14 mouse cellular contexts compared by ENCODE assay signal in genomic region chr4:34308921-34309563, GRCm38 (mm10).
DNase-seq lines count a peak whose midpoint lies in the region; ATAC-seq and TF ChIP-seq lines count a peak whose summit lies in the region.
"Had no signal": no experiment of that assay in that cellular context is flagged by ENCODE, and none has a peak within 500 bp of the region (broad histone marks: within the 10 kb centered on the region; RNA-seq: fewer than 3 reads in every experiment).

No protein-coding gene starts in this region.

- H3K9ac ChIP-seq in midbrain, embryonic 11.5 days (ENCODE audit: low read length): no peak overlapping the region
- H3K9ac ChIP-seq in hindbrain, postnatal 0 days (replicated peaks; ENCODE audit: low read length): no peak overlapping the region
- H3K9ac ChIP-seq: embryonic facial prominence, embryonic 13.5 days had no signal

- H3K36me3 ChIP-seq in midbrain, embryonic 11.5 days (ENCODE audit: control insufficient read depth, insufficient read depth, low read length): no peaks in the 10 kb centered on the region
- H3K36me3 ChIP-seq in midbrain, embryonic 10.5 days: no peaks in the 10 kb centered on the region
- H3K36me3 ChIP-seq in hindbrain, postnatal 0 days (ENCODE audit: insufficient read depth, low read length): no peaks in the 10 kb centered on the region
- H3K36me3 ChIP-seq: embryonic facial prominence, embryonic 13.5 days had no signal

- ATAC-seq in frontal cortex, adult (ENCODE audit: low TSS enrichment): peak; percentile 65
- ATAC-seq in midbrain, embryonic 11.5 days (ENCODE audit: low FRiP score): peak; percentile 58; the same call in 1 of the 2 replicates
- peak; percentile 81 for ATAC-seq in hindbrain, postnatal 0 days

- no peaks in the 10 kb centered on the region for H3K27me3 ChIP-seq in midbrain, embryonic 11.5 days (ENCODE audit: control insufficient read depth, insufficient read depth, low read length)
- no peaks in the 10 kb centered on the region for H3K27me3 ChIP-seq in midbrain, embryonic 10.5 days (ENCODE audit: low read depth, poor library complexity, severe bottlenecking)
- H3K27me3 ChIP-seq in hindbrain, postnatal 0 days (ENCODE audit: insufficient read depth, low read length): no peaks in the 10 kb centered on the region
- H3K27me3 ChIP-seq: embryonic facial prominence, embryonic 13.5 days had no signal

- no peaks in the 10 kb centered on the region for H3K4me1 ChIP-seq in midbrain, embryonic 11.5 days (ENCODE audit: control insufficient read depth, insufficient read depth, low read length)
- peaks cover 4% of the 10 kb centered on the region; the same call in 1 of the 2 replicates for H3K4me1 ChIP-seq in midbrain, embryonic 10.5 days
- H3K4me1 ChIP-seq in hindbrain, postnatal 0 days (ENCODE audit: insufficient read depth, low read length): no peaks in the 10 kb centered on the region
- H3K4me1 ChIP-seq: embryonic facial prominence, embryonic 13.5 days had no signal

- WGBS in midbrain, embryonic 11.5 days: 72% methylated on average over 8 of the region's 8 CpGs
- 77% methylated on average over 8 of the region's 8 CpGs for WGBS in midbrain, embryonic 10.5 days
- 60% methylated on average over 8 of the region's 8 CpGs for WGBS in hindbrain, postnatal 0 days

- no peak for DNase-seq in frontal cortex, postnatal 25 days (ENCODE audit: low spot score in 2 of 2)
- DNase-seq in midbrain, embryonic 11.5 days (ENCODE audit: low spot score, missing footprints): no peak
- DNase-seq in midbrain, embryonic 10.5 days (ENCODE audit: low spot score): no peak
- peak; percentile 56 for DNase-seq in hindbrain, postnatal 0 days (ENCODE audit: low spot score)
- peak; percentile 14 for DNase-seq in retina, embryonic 14.5 days (ENCODE audit: low spot score)
- no peak for DNase-seq in ovary, postnatal 14 days (ENCODE audit: low spot score)
- DNase-seq: adrenal gland, postnatal 36 days; cerebellum, adult 8-10 months; heart, adult 18-20 months; kidney, adult 11 months; kidney, postnatal 36 days; thymus, postnatal 36 days had no signal

- H3K9me3 ChIP-seq in midbrain, embryonic 11.5 days (ENCODE audit: control insufficient read depth, low read length): no peaks in the 10 kb centered on the region; the same call in 1 of the 2 replicates
- H3K9me3 ChIP-seq in midbrain, embryonic 10.5 days (replicated peaks): 0 out of 2 replicates have a peak, but pooled peaks cover 2% of the 10 kb centered on the region
- H3K9me3 ChIP-seq in hindbrain, postnatal 0 days (ENCODE audit: low read length): no peaks in the 10 kb centered on the region

- H3K4me3 ChIP-seq in midbrain, embryonic 11.5 days (ENCODE audit: low read depth, low read length): no peak overlapping the region
- no peak overlapping the region for H3K4me3 ChIP-seq in midbrain, embryonic 10.5 days
- H3K4me3 ChIP-seq in hindbrain, postnatal 0 days (ENCODE audit: low read length): no peak overlapping the region
- H3K4me3 ChIP-seq: embryonic facial prominence, embryonic 13.5 days had no signal

- no peak overlapping the region for H3K27ac ChIP-seq in midbrain, embryonic 11.5 days (ENCODE audit: low read depth, low read length)
- no peak overlapping the region for H3K27ac ChIP-seq in midbrain, embryonic 10.5 days (replicated peaks)
- no peak overlapping the region for H3K27ac ChIP-seq in hindbrain, postnatal 0 days
- H3K27ac ChIP-seq: embryonic facial prominence, embryonic 13.5 days had no signal

- H3K4me2 ChIP-seq in midbrain, embryonic 11.5 days: no peak overlapping the region
- no peak overlapping the region for H3K4me2 ChIP-seq in hindbrain, postnatal 0 days (ENCODE audit: low read depth, low read length)
- H3K4me2 ChIP-seq: embryonic facial prominence, embryonic 13.5 days had no signal

- TF ChIP-seq CTCF in hindbrain, postnatal 0 days (IDR thresholded peaks at IDR 0.05; ENCODE audit: low read depth): no peak

Comparison
In these comparisons a context has a peak if more than half of its experiments do, and no peak if none do; other contexts are left out.
1. DNase-seq: peak in hindbrain, postnatal 0 days (single experiment) and retina, embryonic 14.5 days (single experiment); none in frontal cortex, postnatal 25 days (0 of 2), midbrain, embryonic 11.5 days (single experiment), midbrain, embryonic 10.5 days (single experiment) and ovary, postnatal 14 days (single experiment).
2. Peak in every context shown above with its lines, with median percentiles within 50 percentile points of each other: ATAC-seq.